8 mouse cellular contexts compared by ENCODE assay signal in genomic region chr4:62780409-62780808, GRCm38 (mm10).
DNase-seq lines count a peak whose midpoint lies in the region; ATAC-seq lines count a peak whose summit lies in the region.

No protein-coding gene starts in this region.

- H3K27ac ChIP-seq in forebrain, embryonic 10.5 days: 0 out of 2 replicates have a peak overlapping the region, but pooled peaks have one; percentile 40
- no peak overlapping the region for H3K27ac ChIP-seq in heart, embryonic 15.5 days
- no peak overlapping the region for H3K27ac ChIP-seq in liver, embryonic 12.5 days
- no peak overlapping the region for H3K27ac ChIP-seq in stomach, embryonic 14.5 days (ENCODE audit: low read length)

- peaks cover 13% of the 10 kb centered on the region for H3K4me1 ChIP-seq in forebrain, embryonic 10.5 days
- H3K4me1 ChIP-seq in heart, embryonic 15.5 days (replicated peaks): peaks cover 7% of the 10 kb centered on the region; the same call in 1 of the 2 replicates
- H3K4me1 ChIP-seq in liver, embryonic 12.5 days: no peaks in the 10 kb centered on the region
- no peaks in the 10 kb centered on the region for H3K4me1 ChIP-seq in stomach, embryonic 14.5 days (ENCODE audit: control insufficient read depth, insufficient read depth, low read length)

- no peaks in the 10 kb centered on the region for H3K9me3 ChIP-seq in forebrain, embryonic 10.5 days
- H3K9me3 ChIP-seq in heart, embryonic 15.5 days (replicated peaks): no peaks in the 10 kb centered on the region
- no peaks in the 10 kb centered on the region for H3K9me3 ChIP-seq in liver, embryonic 12.5 days (replicated peaks)
- no peaks in the 10 kb centered on the region for H3K9me3 ChIP-seq in stomach, embryonic 14.5 days (ENCODE audit: control insufficient read depth, low read depth, low read length)

- no peaks in the 10 kb centered on the region for H3K36me3 ChIP-seq in forebrain, embryonic 10.5 days (replicated peaks)
- no peaks in the 10 kb centered on the region for H3K36me3 ChIP-seq in heart, embryonic 15.5 days
- no peaks in the 10 kb centered on the region for H3K36me3 ChIP-seq in liver, embryonic 12.5 days
- H3K36me3 ChIP-seq in stomach, embryonic 14.5 days (ENCODE audit: control insufficient read depth, insufficient read depth, low read length): no peaks in the 10 kb centered on the region

- DNase-seq in CD4-positive, CD25-positive, alpha-beta regulatory T cell, adult 2 months (ENCODE audit: low read depth, low spot score): peak; percentile 92
- peak; percentile 78 for DNase-seq in brain, embryonic 18.5 days (ENCODE audit: low read depth, low spot score)
- peak; percentile 88 for DNase-seq in forebrain, embryonic 10.5 days (ENCODE audit: extremely low spot score, low spot score)
- DNase-seq in kidney, postnatal 14 days: peak; percentile 91
- peak; percentile 79 to 85 for DNase-seq in natural killer cell, adult 2 months (ENCODE audit: low spot score in 2 of 2)

- ATAC-seq in heart, embryonic 15.5 days (replicated peaks; ENCODE audit: insufficient number of reproducible peaks, insufficient read depth, low FRiP score, low read depth): 0 out of 2 replicates have a peak, but pooled peaks have one; percentile 42
- ATAC-seq in liver, embryonic 12.5 days: no peak
- ATAC-seq in stomach, embryonic 14.5 days (ENCODE audit: insufficient number of reproducible peaks, insufficient read depth, low FRiP score, low read depth): peak; percentile 59; the same call in 1 of the 2 replicates

- WGBS in forebrain, embryonic 10.5 days: 2% methylated on average over 15 of the region's 15 CpGs
- 2% methylated on average over 15 of the region's 15 CpGs for WGBS in heart, embryonic 15.5 days
- WGBS in liver, embryonic 12.5 days (ENCODE audit: insufficient replicate concordance): under 1% methylated on average over 15 of the region's 15 CpGs
- 3% methylated on average over 15 of the region's 15 CpGs for WGBS in stomach, embryonic 14.5 days

- H3K9ac ChIP-seq in heart, embryonic 15.5 days: no peak overlapping the region
- H3K9ac ChIP-seq in liver, embryonic 12.5 days: no peak overlapping the region
- no peak overlapping the region for H3K9ac ChIP-seq in stomach, embryonic 14.5 days (replicated peaks; ENCODE audit: low read depth, low read length)

- peak overlapping the region; percentile 75 for H3K4me2 ChIP-seq in heart, embryonic 15.5 days
- peak overlapping the region; percentile 62 for H3K4me2 ChIP-seq in liver, embryonic 12.5 days
- peak overlapping the region; percentile 58 for H3K4me2 ChIP-seq in stomach, embryonic 14.5 days (replicated peaks; ENCODE audit: low read depth, low read length)

- peaks cover 22% of the 10 kb centered on the region for H3K27me3 ChIP-seq in forebrain, embryonic 10.5 days (ENCODE audit: poor library complexity, severe bottlenecking)
- peaks cover 18% of the 10 kb centered on the region for H3K27me3 ChIP-seq in heart, embryonic 15.5 days
- peaks cover 24% of the 10 kb centered on the region for H3K27me3 ChIP-seq in liver, embryonic 12.5 days (replicated peaks)
- no peaks in the 10 kb centered on the region for H3K27me3 ChIP-seq in stomach, embryonic 14.5 days (ENCODE audit: control insufficient read depth, insufficient read depth, low read length)

- peak overlapping the region; percentile 54 for H3K4me3 ChIP-seq in forebrain, embryonic 10.5 days
- H3K4me3 ChIP-seq in heart, embryonic 15.5 days: peak overlapping the region; percentile 50
- peak overlapping the region; percentile 37 for H3K4me3 ChIP-seq in liver, embryonic 12.5 days
- peak overlapping the region; percentile 34 for H3K4me3 ChIP-seq in stomach, embryonic 14.5 days (ENCODE audit: low read depth, low read length)
